Mouse (Mus musculus): ENCODE data around the gene Btrc. TPM values are rescaled to one million over a fixed set of nuclear protein-coding genes. Genes with fewer than 3 reads are reported as not detected.

Gene Btrc
- polyA plus RNA-seq, 1 experiment from 2014 or later = 55.4 TPM

GRCm38 (mm10) chr19:45573861-45574267 lies 210.3 kb downstream of the Btrc start:
- Histone ChIP-seq H3K9me3 (no peaks in the 10 kb centered on the region), H3K4me3 (no peak overlapping the region), H3K27me3 (replicated peaks; ENCODE audit: low read depth, poor library complexity, severe bottlenecking) (peaks cover 76% of the 10 kb centered on the region), H3K4me1 (peaks cover 53% of the 10 kb centered on the region), H3K36me3 (replicated peaks) (peaks cover 54% of the 10 kb centered on the region), H3K27ac (replicated peaks) (no peak overlapping the region; the same call in 1 of the 2 replicates)
- WGBS = 19% methylated on average over 6 of the region's 6 CpGs
- peak; percentile 71 for DNase-seq (ENCODE audit: low spot score)

GRCm38 (mm10) chr19:45574339-45574898 lies 210.9 kb downstream of the Btrc start:
- H3K36me3 ChIP-seq (replicated peaks) = peaks cover 56% of the 10 kb centered on the region
- H3K27me3 ChIP-seq (replicated peaks; ENCODE audit: low read depth, poor library complexity, severe bottlenecking) = peaks cover 76% of the 10 kb centered on the region
- H3K9me3 ChIP-seq = no peaks in the 10 kb centered on the region
- no peak overlapping the region for H3K4me3 ChIP-seq
- peaks cover 55% of the 10 kb centered on the region for H3K4me1 ChIP-seq
- no peak for DNase-seq (ENCODE audit: low spot score)
- WGBS = 80% methylated on average over 7 of the region's 7 CpGs
- peak overlapping the region; percentile 76; the same call in 1 of the 2 replicates for H3K27ac ChIP-seq (replicated peaks)

- no peaks in the 10 kb centered on the region for H3K9me3 ChIP-seq
- peaks cover 57% of the 10 kb centered on the region for H3K4me1 ChIP-seq
- DNase-seq (ENCODE audit: low spot score) = no peak
- peaks cover 61% of the 10 kb centered on the region for H3K36me3 ChIP-seq (replicated peaks)
- H3K27ac ChIP-seq (replicated peaks) = peak overlapping the region; percentile 76
- H3K4me3 ChIP-seq = no peak overlapping the region
- peaks cover 75% of the 10 kb centered on the region for H3K27me3 ChIP-seq (replicated peaks; ENCODE audit: low read depth, poor library complexity, severe bottlenecking)
- WGBS = 42% methylated on average over 19 of the region's 19 CpGs
Observed at GRCm38 (mm10) chr19:45574941-45575631, 211.6 kb downstream of the Btrc start.

- H3K27ac ChIP-seq (replicated peaks) = peak overlapping the region; percentile 76
- peaks cover 64% of the 10 kb centered on the region for H3K36me3 ChIP-seq (replicated peaks)
- DNase-seq (ENCODE audit: low spot score) = peak; percentile 52
- peak overlapping the region; percentile 25; the same call in 1 of the 2 replicates for H3K4me3 ChIP-seq
- peaks cover 74% of the 10 kb centered on the region for H3K27me3 ChIP-seq (replicated peaks; ENCODE audit: low read depth, poor library complexity, severe bottlenecking)
- no peaks in the 10 kb centered on the region for H3K9me3 ChIP-seq
- 3% methylated on average over 8 of the region's 8 CpGs for WGBS
- H3K4me1 ChIP-seq = peaks cover 62% of the 10 kb centered on the region
Observed at GRCm38 (mm10) chr19:45575632-45576001, 212.1 kb downstream of the Btrc start.

GRCm38 (mm10) chr19:45577141-45577750 lies 213.7 kb downstream of the Btrc start:
- Histone ChIP-seq H3K4me1 (peaks cover 74% of the 10 kb centered on the region), H3K9me3 (no peaks in the 10 kb centered on the region), H3K4me3 (no peak overlapping the region), H3K36me3 (replicated peaks) (peaks cover 64% of the 10 kb centered on the region), H3K27me3 (replicated peaks; ENCODE audit: low read depth, poor library complexity, severe bottlenecking) (peaks cover 66% of the 10 kb centered on the region), H3K27ac (replicated peaks) (peak overlapping the region; percentile 65)
- no peak for DNase-seq (ENCODE audit: low spot score)
- WGBS = 82% methylated on average over 14 of the region's 14 CpGs

GRCm38 (mm10) chr19:45578976-45579375 lies 215.4 kb downstream of the Btrc start:
- WGBS = 93% methylated on average over 12 of the region's 12 CpGs
- no peak for DNase-seq (ENCODE audit: low spot score)
- Histone ChIP-seq H3K4me3 (no peak overlapping the region), H3K27me3 (replicated peaks; ENCODE audit: low read depth, poor library complexity, severe bottlenecking) (peaks cover 75% of the 10 kb centered on the region), H3K9me3 (no peaks in the 10 kb centered on the region), H3K27ac (replicated peaks) (no peak overlapping the region), H3K4me1 (peaks cover 80% of the 10 kb centered on the region), H3K36me3 (replicated peaks) (peaks cover 53% of the 10 kb centered on the region)

GRCm38 (mm10) chr19:45579416-45579815 lies 215.9 kb downstream of the Btrc start:
- no peak overlapping the region for H3K27ac ChIP-seq (replicated peaks)
- H3K9me3 ChIP-seq = no peaks in the 10 kb centered on the region
- H3K36me3 ChIP-seq (replicated peaks) = peaks cover 53% of the 10 kb centered on the region
- no peak for DNase-seq (ENCODE audit: low spot score)
- H3K4me3 ChIP-seq = no peak overlapping the region
- peaks cover 77% of the 10 kb centered on the region for H3K27me3 ChIP-seq (replicated peaks; ENCODE audit: low read depth, poor library complexity, severe bottlenecking)
- 89% methylated on average over 7 of the region's 7 CpGs for WGBS
- peaks cover 77% of the 10 kb centered on the region for H3K4me1 ChIP-seq

Other genes with a start within 250 kb of the Btrc start
- gene Tlx1, start 213.1 kb upstream of the Btrc start, polyA plus RNA-seq (2016; fragmentation: Nextera tagmentation; extraction: Ambion mirVana) = 3.1 and 3.3 TPM in 2 replicates
- 0.22 and 0.40 TPM in 2 replicates for gene Lbx1, start 127.9 kb upstream of the Btrc start, polyA plus RNA-seq (2016; fragmentation: Nextera tagmentation; extraction: Ambion mirVana)
- 23.3 and 23.8 TPM in 2 replicates for gene Poll, start 196.8 kb downstream of the Btrc start, polyA plus RNA-seq (2016; fragmentation: Nextera tagmentation; extraction: Ambion mirVana)
- gene Gm17018, start 196.9 kb downstream of the Btrc start, polyA plus RNA-seq (2016; fragmentation: Nextera tagmentation; extraction: Ambion mirVana) = 50.3 and 50.8 TPM in 2 replicates

Measured in embryonic facial prominence, embryonic 10.5 days (tissue).